Mouse (Mus musculus): ENCODE results near the gene Isy1. TPM values are rescaled to one million over a fixed set of nuclear protein-coding genes. Genes with fewer than 3 reads are reported as not detected.

Isy1 gene
- polyA plus RNA-seq, 1 experiment from 2014 or later: 61.7 TPM

- Histone ChIP-seq H3K36me3 (ENCODE audit: control insufficient read depth, insufficient read depth, low read length) (no peaks in the 10 kb centered on the region), H3K27me3 (ENCODE audit: control insufficient read depth, insufficient read depth, low read length) (0 out of 2 replicates have a peak, but pooled peaks cover 2% of the 10 kb centered on the region), H3K4me1 (replicated peaks; ENCODE audit: control insufficient read depth, insufficient read depth, low read length) (no peaks in the 10 kb centered on the region; the same call in 1 of the 2 replicates), H3K9me3 (ENCODE audit: control insufficient read depth, low read length) (no peaks in the 10 kb centered on the region), H3K9ac (ENCODE audit: low read depth, low read length) (peak overlapping the region; percentile 76), H3K4me2 (replicated peaks; ENCODE audit: low read depth, low read length) (peak overlapping the region; percentile 90), H3K27ac (ENCODE audit: low read depth, low read length) (no peak overlapping the region), H3K4me3 (ENCODE audit: low read depth, low read length) (peak overlapping the region; percentile 71)
- WGBS: under 1% methylated on average over 77 of the region's 77 CpGs
- DNase-seq (ENCODE audit: low spot score) (no peak), ATAC-seq (ENCODE audit: low FRiP score) (peak; percentile 18)
Measured at GRCm38 (mm10) chr6:87810713-87811669, 27.6 kb downstream of the Isy1 start.

GRCm38 (mm10) chr6:87810311-87810710 lies 28.3 kb downstream of the Isy1 start:
- no peaks in the 10 kb centered on the region for H3K9me3 ChIP-seq (ENCODE audit: control insufficient read depth, low read length)
- no peak overlapping the region for H3K27ac ChIP-seq (ENCODE audit: low read depth, low read length)
- H3K4me3 ChIP-seq (ENCODE audit: low read depth, low read length): peak overlapping the region; percentile 71
- WGBS: 44% methylated on average over 6 of the region's 6 CpGs
- H3K36me3 ChIP-seq (ENCODE audit: control insufficient read depth, insufficient read depth, low read length): no peaks in the 10 kb centered on the region
- 0 out of 2 replicates have a peak, but pooled peaks cover 2% of the 10 kb centered on the region for H3K27me3 ChIP-seq (ENCODE audit: control insufficient read depth, insufficient read depth, low read length)
- ATAC-seq (ENCODE audit: low FRiP score): no peak
- peak overlapping the region; percentile 90 for H3K4me2 ChIP-seq (replicated peaks; ENCODE audit: low read depth, low read length)
- no peak overlapping the region for H3K9ac ChIP-seq (ENCODE audit: low read depth, low read length)
- DNase-seq (ENCODE audit: low spot score): no peak
- no peaks in the 10 kb centered on the region; the same call in 1 of the 2 replicates for H3K4me1 ChIP-seq (replicated peaks; ENCODE audit: control insufficient read depth, insufficient read depth, low read length)

GRCm38 (mm10) chr6:87809651-87810161 lies 28.9 kb downstream of the Isy1 start:
- DNase-seq (ENCODE audit: low spot score): no peak
- Histone ChIP-seq H3K36me3 (ENCODE audit: control insufficient read depth, insufficient read depth, low read length) (no peaks in the 10 kb centered on the region), H3K4me1 (replicated peaks; ENCODE audit: control insufficient read depth, insufficient read depth, low read length) (no peaks in the 10 kb centered on the region; the same call in 1 of the 2 replicates), H3K9me3 (ENCODE audit: control insufficient read depth, low read length) (no peaks in the 10 kb centered on the region), H3K27ac (ENCODE audit: low read depth, low read length) (no peak overlapping the region), H3K27me3 (ENCODE audit: control insufficient read depth, insufficient read depth, low read length) (0 out of 2 replicates have a peak, but pooled peaks cover 2% of the 10 kb centered on the region), H3K4me3 (ENCODE audit: low read depth, low read length) (no peak overlapping the region), H3K9ac (ENCODE audit: low read depth, low read length) (no peak overlapping the region), H3K4me2 (replicated peaks; ENCODE audit: low read depth, low read length) (no peak overlapping the region)
- no peak for ATAC-seq (ENCODE audit: low FRiP score)
- WGBS: 89% methylated on average over 6 of the region's 6 CpGs

- Histone ChIP-seq H3K36me3 (ENCODE audit: control insufficient read depth, insufficient read depth, low read length) (no peaks in the 10 kb centered on the region), H3K9ac (ENCODE audit: low read depth, low read length) (no peak overlapping the region), H3K4me1 (replicated peaks; ENCODE audit: control insufficient read depth, insufficient read depth, low read length) (no peaks in the 10 kb centered on the region; the same call in 1 of the 2 replicates), H3K27me3 (ENCODE audit: control insufficient read depth, insufficient read depth, low read length) (0 out of 2 replicates have a peak, but pooled peaks cover 2% of the 10 kb centered on the region), H3K4me2 (replicated peaks; ENCODE audit: low read depth, low read length) (no peak overlapping the region), H3K4me3 (ENCODE audit: low read depth, low read length) (no peak overlapping the region), H3K9me3 (ENCODE audit: control insufficient read depth, low read length) (no peaks in the 10 kb centered on the region), H3K27ac (ENCODE audit: low read depth, low read length) (no peak overlapping the region)
- WGBS: 93% methylated on average over 2 of the region's 2 CpGs
- no peak for ATAC-seq (ENCODE audit: low FRiP score)
- no peak for DNase-seq (ENCODE audit: low spot score)
Measured at GRCm38 (mm10) chr6:87809144-87809543, 29.5 kb downstream of the Isy1 start.

- H3K27ac ChIP-seq (ENCODE audit: low read depth, low read length): no peak overlapping the region
- H3K36me3 ChIP-seq (ENCODE audit: control insufficient read depth, insufficient read depth, low read length): no peaks in the 10 kb centered on the region
- no peak overlapping the region for H3K9ac ChIP-seq (ENCODE audit: low read depth, low read length)
- DNase-seq (ENCODE audit: low spot score) (no peak), ATAC-seq (ENCODE audit: low FRiP score) (no peak)
- H3K4me1 ChIP-seq (replicated peaks; ENCODE audit: control insufficient read depth, insufficient read depth, low read length): no peaks in the 10 kb centered on the region; the same call in 1 of the 2 replicates
- no peak overlapping the region for H3K4me2 ChIP-seq (replicated peaks; ENCODE audit: low read depth, low read length)
- no peaks in the 10 kb centered on the region for H3K9me3 ChIP-seq (ENCODE audit: control insufficient read depth, low read length)
- H3K27me3 ChIP-seq (ENCODE audit: control insufficient read depth, insufficient read depth, low read length): 0 out of 2 replicates have a peak, but pooled peaks cover 2% of the 10 kb centered on the region
- no peak overlapping the region for H3K4me3 ChIP-seq (ENCODE audit: low read depth, low read length)
- 83% methylated on average over 3 of the region's 3 CpGs for WGBS
Measured at GRCm38 (mm10) chr6:87808521-87808920, 30.1 kb downstream of the Isy1 start.

GRCm38 (mm10) chr6:87807735-87808440 lies 30.7 kb downstream of the Isy1 start:
- H3K4me1 ChIP-seq (replicated peaks; ENCODE audit: control insufficient read depth, insufficient read depth, low read length): no peaks in the 10 kb centered on the region; the same call in 1 of the 2 replicates
- H3K9ac ChIP-seq (ENCODE audit: low read depth, low read length): no peak overlapping the region
- 89% methylated on average over 4 of the region's 4 CpGs for WGBS
- 0 out of 2 replicates have a peak, but pooled peaks cover 2% of the 10 kb centered on the region for H3K27me3 ChIP-seq (ENCODE audit: control insufficient read depth, insufficient read depth, low read length)
- H3K36me3 ChIP-seq (ENCODE audit: control insufficient read depth, insufficient read depth, low read length): no peaks in the 10 kb centered on the region
- H3K4me3 ChIP-seq (ENCODE audit: low read depth, low read length): no peak overlapping the region
- H3K9me3 ChIP-seq (ENCODE audit: control insufficient read depth, low read length): no peaks in the 10 kb centered on the region
- no peak for DNase-seq (ENCODE audit: low spot score)
- H3K4me2 ChIP-seq (replicated peaks; ENCODE audit: low read depth, low read length): no peak overlapping the region
- no peak overlapping the region for H3K27ac ChIP-seq (ENCODE audit: low read depth, low read length)
- no peak for ATAC-seq (ENCODE audit: low FRiP score)

GRCm38 (mm10) chr6:87806857-87807256 lies 31.7 kb downstream of the Isy1 start:
- H3K4me3 ChIP-seq (ENCODE audit: low read depth, low read length): no peak overlapping the region
- no peak overlapping the region for H3K27ac ChIP-seq (ENCODE audit: low read depth, low read length)

GRCm38 (mm10) chr6:87806028-87806427 lies 32.6 kb downstream of the Isy1 start:
- Histone ChIP-seq H3K27me3 (ENCODE audit: control insufficient read depth, insufficient read depth, low read length) (0 out of 2 replicates have a peak, but pooled peaks cover 2% of the 10 kb centered on the region), H3K4me1 (replicated peaks; ENCODE audit: control insufficient read depth, insufficient read depth, low read length) (no peaks in the 10 kb centered on the region), H3K9ac (ENCODE audit: low read depth, low read length) (no peak overlapping the region), H3K27ac (ENCODE audit: low read depth, low read length) (no peak overlapping the region), H3K4me2 (replicated peaks; ENCODE audit: low read depth, low read length) (no peak overlapping the region), H3K4me3 (ENCODE audit: low read depth, low read length) (no peak overlapping the region), H3K36me3 (ENCODE audit: control insufficient read depth, insufficient read depth, low read length) (no peaks in the 10 kb centered on the region), H3K9me3 (ENCODE audit: control insufficient read depth, low read length) (no peaks in the 10 kb centered on the region)
- no peak for DNase-seq (ENCODE audit: low spot score)
- ATAC-seq (ENCODE audit: low FRiP score): no peak
- WGBS: 86% methylated on average over 2 of the region's 2 CpGs

More at GRCm38 (mm10) chr6:87806857-87807256, 31.7 kb downstream of the Isy1 start:
- ATAC-seq (ENCODE audit: low FRiP score) (no peak), DNase-seq (ENCODE audit: low spot score) (no peak)
- Histone ChIP-seq H3K4me1 (replicated peaks; ENCODE audit: control insufficient read depth, insufficient read depth, low read length) (no peaks in the 10 kb centered on the region), H3K27me3 (ENCODE audit: control insufficient read depth, insufficient read depth, low read length) (0 out of 2 replicates have a peak, but pooled peaks cover 2% of the 10 kb centered on the region), H3K36me3 (ENCODE audit: control insufficient read depth, insufficient read depth, low read length) (no peaks in the 10 kb centered on the region), H3K9me3 (ENCODE audit: control insufficient read depth, low read length) (no peaks in the 10 kb centered on the region), H3K4me2 (replicated peaks; ENCODE audit: low read depth, low read length) (no peak overlapping the region), H3K9ac (ENCODE audit: low read depth, low read length) (no peak overlapping the region)
- 58% methylated on average over 2 of the region's 2 CpGs for whole genome bisulfite sequencing
